Mouse (Mus musculus) heart, adult 18-20 months (tissue): ENCODE measurements around the gene Galnt4. TPM values are rescaled to one million over a fixed set of nuclear protein-coding genes. Genes with fewer than 3 reads are reported as not detected.
"Not testable (repeated sequence)": the region's sequence is repeated elsewhere in the genome, so short reads cannot be mapped to it uniquely, and the experiment has no call there.

Experiments used
- DNase-seq, 2 experiments: peaks; one replicate each; pipeline ENCODE4 v3.0.0; 2021 to 2022; ENCODE audit warnings: mixed read lengths in 1 of 2
- total RNA-seq, 2 experiments: library from RNA; stranded (reverse); gene quantifications; 2 replicates each; pipeline ENCODE4 v1.2.3; 2021

Gene Galnt4
- total RNA-seq, 2 experiments from 2014 or later = 2.1 to 2.7 TPM

GRCm38 (mm10) chr10:99157697-99158096 lies 49.7 kb downstream of the Galnt4 start:
- DNase-seq = not testable (repeated sequence)

GRCm38 (mm10) chr10:99161987-99162582 lies 54.1 kb downstream of the Galnt4 start:
- DNase-seq = peak; percentile 39 to 61

Other genes with a start within 250 kb of the Galnt4 start
- 10 to 100 TPM; 61.2 to 61.4 TPM for gene Atp2b1, start 193.8 kb upstream of the Galnt4 start, total RNA-seq
- 1 to 10 TPM; 6.4 to 8.7 TPM for gene Poc1b, start 1.1 kb upstream of the Galnt4 start, total RNA-seq
- not detected for gene Phxr2, start 18.2 kb downstream of the Galnt4 start, total RNA-seq
- 10 to 100 TPM; 14.0 to 16.0 TPM for gene Dusp6, start 155.1 kb downstream of the Galnt4 start, total RNA-seq